In the genomic region with DNA sequence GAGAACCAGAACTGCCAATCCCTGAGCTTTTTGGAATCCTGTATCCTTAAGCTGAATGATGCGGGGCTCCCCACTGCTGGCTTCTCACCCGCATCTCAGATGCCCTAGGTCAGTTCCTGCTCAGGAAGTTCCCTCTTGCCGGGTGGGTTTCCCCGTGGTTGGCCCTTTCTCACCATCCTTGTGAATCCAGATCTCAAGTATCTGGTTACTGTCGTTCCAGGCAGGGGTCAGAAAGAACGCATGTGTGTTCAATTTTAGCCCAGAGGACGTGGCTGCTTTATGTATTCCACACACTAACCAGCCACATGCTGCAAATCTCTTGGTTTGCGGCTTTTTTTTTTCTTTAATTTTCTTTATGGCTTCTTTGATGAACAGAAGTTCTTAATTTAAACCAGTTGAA, we compare ENCODE assay signal across 20 mouse cellular contexts. TPM values are rescaled to one million over a fixed set of nuclear protein-coding genes. Genes with fewer than 3 reads are reported as not detected.
A peak's percentile ranks its signal among the peaks of the same experiment; 100 is the strongest.
DNase-seq lines count a peak whose midpoint lies in the region; ATAC-seq and TF ChIP-seq lines count a peak whose summit lies in the region.
"Had no signal": no experiment of that assay in that cellular context is flagged by ENCODE, and none has a peak within 500 bp of the region (broad histone marks: within the 10 kb centered on the region; RNA-seq: fewer than 3 reads in every experiment).

No protein-coding gene starts in this region.

- 0 out of 2 replicates have a peak, but pooled peaks cover 3% of the 10 kb centered on the region for H3K36me3 ChIP-seq in forebrain, embryonic 12.5 days (replicated peaks)
- 0 out of 2 replicates have a peak, but pooled peaks cover 2% of the 10 kb centered on the region for H3K36me3 ChIP-seq in forebrain, embryonic 16.5 days (ENCODE audit: control insufficient read depth, insufficient read depth)
- H3K36me3 ChIP-seq in CH12.LX (replicated peaks in 1 of 2; ENCODE audit: control insufficient read depth in 1 of 2, insufficient read depth in 1 of 2, low read length in 1 of 2), result no peaks in the 10 kb centered on the region
- H3K36me3 ChIP-seq in embryonic facial prominence, embryonic 14.5 days (ENCODE audit: control insufficient read depth, insufficient read depth, low read length), result no peaks in the 10 kb centered on the region
- H3K36me3 ChIP-seq in limb, embryonic 12.5 days, result no peaks in the 10 kb centered on the region
- no peaks in the 10 kb centered on the region for H3K36me3 ChIP-seq in heart, embryonic 12.5 days
- H3K36me3 ChIP-seq: heart, embryonic 15.5 days; kidney, embryonic 15.5 days had no signal

- dilution Hi-C loops in CH12.LX (cut with MboI; ENCODE audit: extremely low pct_ligation_motif_present, extremely low pct_unique_long_range_greater_than_20kb, low sequenced_read_pairs), result no loop called here

- H3K9me3 ChIP-seq in forebrain, embryonic 12.5 days, result no peaks in the 10 kb centered on the region
- H3K9me3 ChIP-seq in forebrain, embryonic 16.5 days (ENCODE audit: control insufficient read depth, low read length), result no peaks in the 10 kb centered on the region
- H3K9me3 ChIP-seq in CH12.LX (replicated peaks; ENCODE audit: low read length), result no peaks in the 10 kb centered on the region
- H3K9me3 ChIP-seq in embryonic facial prominence, embryonic 14.5 days (ENCODE audit: control insufficient read depth, low read length), result no peaks in the 10 kb centered on the region
- H3K9me3 ChIP-seq in limb, embryonic 12.5 days, result no peaks in the 10 kb centered on the region
- H3K9me3 ChIP-seq in heart, embryonic 12.5 days (replicated peaks), result no peaks in the 10 kb centered on the region
- H3K9me3 ChIP-seq: heart, embryonic 15.5 days; kidney, embryonic 15.5 days had no signal

- in situ Hi-C loops in CH12.LX (cut with MboI; ENCODE audit: low pct_ligation_motif_present, low pct_unique_long_range_greater_than_20kb, low sequenced_read_pairs), result no loop called here

- H3K27me3 ChIP-seq in forebrain, embryonic 12.5 days, result peaks cover 9% of the 10 kb centered on the region
- H3K27me3 ChIP-seq in forebrain, embryonic 16.5 days (replicated peaks; ENCODE audit: control insufficient read depth, insufficient read depth, low read length), result 0 out of 2 replicates have a peak, but pooled peaks cover under 1% of the 10 kb centered on the region
- peaks cover 60% of the 10 kb centered on the region for H3K27me3 ChIP-seq in CH12.LX (replicated peaks)
- H3K27me3 ChIP-seq in embryonic facial prominence, embryonic 14.5 days (replicated peaks; ENCODE audit: control insufficient read depth, insufficient read depth, low read length), result no peaks in the 10 kb centered on the region
- H3K27me3 ChIP-seq in limb, embryonic 12.5 days, result peaks cover 27% of the 10 kb centered on the region
- peaks cover 57% of the 10 kb centered on the region for H3K27me3 ChIP-seq in heart, embryonic 12.5 days (replicated peaks)

- peaks cover 7% of the 10 kb centered on the region for H3K4me1 ChIP-seq in forebrain, embryonic 12.5 days
- peaks cover 7% of the 10 kb centered on the region for H3K4me1 ChIP-seq in forebrain, embryonic 16.5 days (replicated peaks; ENCODE audit: control insufficient read depth, insufficient read depth, low read length)
- H3K4me1 ChIP-seq in CH12.LX (ENCODE audit: control insufficient read depth in 1 of 2, insufficient read depth in 2 of 2), result 0 out of 4 replicates have a peak, but pooled peaks cover 0 to 4% of the 10 kb centered on the region in 2 experiments
- 0 out of 2 replicates have a peak, but pooled peaks cover 9% of the 10 kb centered on the region for H3K4me1 ChIP-seq in embryonic facial prominence, embryonic 14.5 days (ENCODE audit: control insufficient read depth, insufficient read depth, low read length)
- peaks cover 13% of the 10 kb centered on the region for H3K4me1 ChIP-seq in limb, embryonic 12.5 days (replicated peaks)
- H3K4me1 ChIP-seq in heart, embryonic 12.5 days (replicated peaks), result no peaks in the 10 kb centered on the region
- no peaks in the 10 kb centered on the region for H3K4me1 ChIP-seq in lung, adult 2 months (ENCODE audit: control insufficient read depth, insufficient read depth, low read length)
- H3K4me1 ChIP-seq: heart, embryonic 15.5 days; kidney, embryonic 15.5 days had no signal

- no peak for TF ChIP-seq EP300 in CH12.LX (IDR thresholded peaks at IDR 0.05; ENCODE audit: low read length)

- TF ChIP-seq CTCF in CH12.LX (conservative IDR thresholded peaks at IDR 0.05 in 1 of 2, IDR thresholded peaks at IDR 0.05 in 1 of 2; ENCODE audit: low read depth in 2 of 2, low read length in 2 of 2), result no peak
- no peak for TF ChIP-seq CTCF in lung, adult 2 months (IDR thresholded peaks at IDR 0.05; ENCODE audit: insufficient read depth, low read length)

- no peak for TF ChIP-seq POLR2A in CH12.LX (IDR thresholded peaks at IDR 0.05; ENCODE audit: low read depth, low read length)
- TF ChIP-seq POLR2A in lung, adult 2 months (IDR thresholded peaks at IDR 0.05; ENCODE audit: borderline replicate concordance, extremely low read depth, low read depth, low read length), result no peak

- no peaks in the 10 kb centered on the region for H3K79me2 ChIP-seq in CH12.LX (replicated peaks; ENCODE audit: control insufficient read depth, extremely low read depth, insufficient read depth, poor library complexity, severe bottlenecking)

- WGBS in forebrain, embryonic 12.5 days, result 28% methylated on average over 8 of the region's 8 CpGs
- WGBS in forebrain, embryonic 16.5 days, result 27% methylated on average over 8 of the region's 8 CpGs
- WGBS in embryonic facial prominence, embryonic 14.5 days, result 9% methylated on average over 8 of the region's 8 CpGs
- whole genome bisulfite sequencing in limb, embryonic 12.5 days, result 3% methylated on average over 8 of the region's 8 CpGs
- 21% methylated on average over 8 of the region's 8 CpGs for WGBS in heart, embryonic 12.5 days
- WGBS in lung, adult 2 months, result 21% methylated on average over 8 of the region's 8 CpGs

- no peak overlapping the region for H3K4me2 ChIP-seq in forebrain, embryonic 12.5 days
- H3K4me2 ChIP-seq in forebrain, embryonic 16.5 days (ENCODE audit: low read length), result no peak overlapping the region
- H3K4me2 ChIP-seq in CH12.LX (ENCODE audit: insufficient read depth, low read depth, poor library complexity, severe bottlenecking), result 0 out of 2 replicates have a peak overlapping the region, but pooled peaks have one; percentile 14
- peak overlapping the region; percentile 21 for H3K4me2 ChIP-seq in embryonic facial prominence, embryonic 14.5 days (ENCODE audit: low read depth, low read length)
- H3K4me2 ChIP-seq in limb, embryonic 12.5 days, result peak overlapping the region; percentile 22; the same call in 1 of the 2 replicates
- no peak overlapping the region for H3K4me2 ChIP-seq in heart, embryonic 12.5 days
- H3K4me2 ChIP-seq: heart, embryonic 15.5 days; kidney, embryonic 15.5 days had no signal

- TF ChIP-seq RAD21 in CH12.LX (IDR thresholded peaks at IDR 0.05; ENCODE audit: low read depth, low read length), result no peak

- H3K9ac ChIP-seq in forebrain, embryonic 12.5 days, result 0 out of 2 replicates have a peak overlapping the region, but pooled peaks have one; percentile 18
- H3K9ac ChIP-seq in forebrain, embryonic 16.5 days (replicated peaks; ENCODE audit: low read depth, low read length), result no peak overlapping the region
- H3K9ac ChIP-seq in CH12.LX (ENCODE audit: insufficient read depth, low read depth), result no peak overlapping the region
- 0 out of 2 replicates have a peak overlapping the region, but pooled peaks have one; percentile 9 for H3K9ac ChIP-seq in embryonic facial prominence, embryonic 14.5 days (ENCODE audit: low read depth, low read length)
- no peak overlapping the region for H3K9ac ChIP-seq in limb, embryonic 12.5 days (replicated peaks)
- H3K9ac ChIP-seq in heart, embryonic 12.5 days, result no peak overlapping the region
- H3K9ac ChIP-seq: heart, embryonic 15.5 days; kidney, embryonic 15.5 days; liver, postnatal 0 days had no signal

- no peak overlapping the region for H3K4me3 ChIP-seq in forebrain, embryonic 12.5 days (replicated peaks)
- H3K4me3 ChIP-seq in forebrain, embryonic 16.5 days (replicated peaks; ENCODE audit: low read length), result no peak overlapping the region
- H3K4me3 ChIP-seq in CH12.LX (replicated peaks in 1 of 3; ENCODE audit: low read depth in 2 of 3, low read length in 2 of 3, poor library complexity in 1 of 3), result no peak overlapping the region
- H3K4me3 ChIP-seq in embryonic facial prominence, embryonic 14.5 days (ENCODE audit: low read depth, low read length), result no peak overlapping the region
- H3K4me3 ChIP-seq in limb, embryonic 12.5 days (replicated peaks), result no peak overlapping the region
- H3K4me3 ChIP-seq in heart, embryonic 12.5 days, result no peak overlapping the region
- no peak overlapping the region for H3K4me3 ChIP-seq in lung, adult 2 months (replicated peaks; ENCODE audit: extremely low read depth, low read depth, low read length)
- H3K4me3 ChIP-seq: erythroblast, embryonic 14.5 days; heart, embryonic 15.5 days; kidney, embryonic 15.5 days had no signal

- H3K27ac ChIP-seq in forebrain, embryonic 12.5 days, result no peak overlapping the region
- no peak overlapping the region for H3K27ac ChIP-seq in forebrain, embryonic 16.5 days (ENCODE audit: low read length)
- no peak overlapping the region for H3K27ac ChIP-seq in CH12.LX (ENCODE audit: insufficient read depth, low read depth)
- H3K27ac ChIP-seq in embryonic facial prominence, embryonic 14.5 days (replicated peaks; ENCODE audit: low read depth, low read length), result peak overlapping the region; percentile 65; the same call in 1 of the 2 replicates
- peak overlapping the region; percentile 46; the same call in 1 of the 2 replicates for H3K27ac ChIP-seq in limb, embryonic 12.5 days
- no peak overlapping the region for H3K27ac ChIP-seq in heart, embryonic 12.5 days (ENCODE audit: poor library complexity, severe bottlenecking)
- H3K27ac ChIP-seq: heart, embryonic 15.5 days; kidney, embryonic 15.5 days; stomach, postnatal 0 days had no signal

- ATAC-seq in forebrain, embryonic 12.5 days (ENCODE audit: low FRiP score), result no peak
- no peak for ATAC-seq in forebrain, embryonic 16.5 days
- ATAC-seq in embryonic facial prominence, embryonic 14.5 days (ENCODE audit: low read depth), result no peak
- no peak for ATAC-seq in limb, embryonic 12.5 days (ENCODE audit: insufficient number of reproducible peaks, insufficient read depth, low FRiP score, low TSS enrichment, low read depth)
- no peak for ATAC-seq in heart, embryonic 12.5 days (ENCODE audit: insufficient number of reproducible peaks, low FRiP score)
- ATAC-seq: liver, postnatal 0 days had no signal

- no peak for DNase-seq in CH12.LX (ENCODE audit: extremely low read depth)
- DNase-seq in embryonic facial prominence, embryonic 14.5 days (ENCODE audit: low spot score), result peak; percentile 57
- no peak for DNase-seq in lung, adult 2 months
- no peak for DNase-seq in kidney, adult 18-20 months
- DNase-seq: cerebellum, postnatal 25 days; heart, adult 11 months; layer of hippocampus, postnatal 36 days; liver, postnatal 0 days; lung, postnatal 36 days; thymus, postnatal 14 days had no signal

RNA-seq across cellular contexts. Expression of gene 1110017D15Rik, which starts 3.4 kb away (rescaled TPM):
- polyA plus RNA-seq in forebrain, embryonic 12.5 days (2016; fragmentation: Nextera tagmentation; extraction: Ambion mirVana), result 7.2 and 10.5 TPM in 2 replicates
- polyA plus RNA-seq in forebrain, embryonic 16.5 days (2015; fragmentation: Nextera tagmentation; extraction: Ambion mirVana), result 8.8 and 11.1 TPM in 2 replicates
- total RNA-seq in CH12.LX (2012; rRNA removed), result not detected in 2 replicates
- not detected in 2 replicates for total RNA-seq in CH12.LX (2014; rRNA removed)
- not detected in 2 replicates for polyA plus RNA-seq in CH12.LX (2012; ENCODE audit: insufficient read length, low read depth)
- 6.0 and 16.3 TPM in 2 replicates for polyA plus RNA-seq in embryonic facial prominence, embryonic 14.5 days (2014; fragmentation: Nextera tagmentation; extraction: Ambion mirVana)
- polyA plus RNA-seq in limb, embryonic 12.5 days (2016; fragmentation: Nextera tagmentation; extraction: Ambion mirVana), result 1.5 TPM in 2 replicates
- not detected in 2 replicates for polyA plus RNA-seq in heart, embryonic 12.5 days (2016; fragmentation: Nextera tagmentation; extraction: Ambion mirVana)
- 40.8 and 50.3 TPM in 2 replicates for polyA plus RNA-seq in lung, adult 2 months (2012; rRNA removed)
- total RNA-seq: gastrocnemius, adult 18-20 months had no signal
- polyA plus RNA-seq: erythroblast, embryonic 14.5 days; kidney, embryonic 15.5 days; liver, postnatal 0 days had no signal

RNA-seq across cellular contexts. Expression of gene AI464131, which starts 10.8 kb away (rescaled TPM):
- polyA plus RNA-seq in forebrain, embryonic 12.5 days (2016; fragmentation: Nextera tagmentation; extraction: Ambion mirVana), result 6.3 and 7.8 TPM in 2 replicates
- 2.8 and 3.4 TPM in 2 replicates for polyA plus RNA-seq in forebrain, embryonic 16.5 days (2015; fragmentation: Nextera tagmentation; extraction: Ambion mirVana)
- total RNA-seq in CH12.LX (2012; rRNA removed) (0.04 TPM in 2 replicates), CH12.LX (2014; rRNA removed) (not detected in 2 replicates)
- polyA plus RNA-seq in CH12.LX (2012; ENCODE audit: insufficient read length, low read depth), result 0.10 TPM in 1 of 2 replicates, not detected in the other
- 12.5 and 13.7 TPM in 2 replicates for polyA plus RNA-seq in embryonic facial prominence, embryonic 14.5 days (2014; fragmentation: Nextera tagmentation; extraction: Ambion mirVana)
- polyA plus RNA-seq in limb, embryonic 12.5 days (2016; fragmentation: Nextera tagmentation; extraction: Ambion mirVana), result 2.3 and 3.1 TPM in 2 replicates
- polyA plus RNA-seq in heart, embryonic 12.5 days (2016; fragmentation: Nextera tagmentation; extraction: Ambion mirVana), result 2.6 and 2.9 TPM in 2 replicates
- polyA plus RNA-seq in lung, adult 2 months (2012; rRNA removed), result 14.0 and 14.1 TPM in 2 replicates
- total RNA-seq: monocyte, adult 5-6 weeks had no signal
- polyA plus RNA-seq: erythroblast, embryonic 14.5 days had no signal

RNA-seq across cellular contexts. Expression of gene Nudt2, which starts 48.8 kb away (rescaled TPM):
- polyA plus RNA-seq in forebrain, embryonic 12.5 days (2016; fragmentation: Nextera tagmentation; extraction: Ambion mirVana), result 64.0 and 68.2 TPM in 2 replicates
- 68.2 and 71.7 TPM in 2 replicates for polyA plus RNA-seq in forebrain, embryonic 16.5 days (2015; fragmentation: Nextera tagmentation; extraction: Ambion mirVana)
- 26.5 and 27.9 TPM in 2 replicates for total RNA-seq in CH12.LX (2012; rRNA removed)
- 40.2 and 47.1 TPM in 2 replicates for total RNA-seq in CH12.LX (2014; rRNA removed)
- 21.7 and 23.2 TPM in 2 replicates for polyA plus RNA-seq in CH12.LX (2012; ENCODE audit: insufficient read length, low read depth)
- polyA plus RNA-seq in embryonic facial prominence, embryonic 14.5 days (2014; fragmentation: Nextera tagmentation; extraction: Ambion mirVana), result 49.0 and 50.7 TPM in 2 replicates
- 49.9 and 50.1 TPM in 2 replicates for polyA plus RNA-seq in limb, embryonic 12.5 days (2016; fragmentation: Nextera tagmentation; extraction: Ambion mirVana)
- 39.9 and 40.5 TPM in 2 replicates for polyA plus RNA-seq in heart, embryonic 12.5 days (2016; fragmentation: Nextera tagmentation; extraction: Ambion mirVana)
- polyA plus RNA-seq in lung, adult 2 months (2012; rRNA removed), result 7.2 and 11.7 TPM in 2 replicates

RNA-seq across cellular contexts. Expression of gene Kif24, which starts 49.0 kb away (rescaled TPM):
- polyA plus RNA-seq in forebrain, embryonic 12.5 days (2016; fragmentation: Nextera tagmentation; extraction: Ambion mirVana), result 14.3 and 17.9 TPM in 2 replicates
- 3.7 and 4.9 TPM in 2 replicates for polyA plus RNA-seq in forebrain, embryonic 16.5 days (2015; fragmentation: Nextera tagmentation; extraction: Ambion mirVana)
- total RNA-seq in CH12.LX (2012; rRNA removed) (8.6 and 9.1 TPM in 2 replicates), CH12.LX (2014; rRNA removed) (5.5 and 6.4 TPM in 2 replicates)
- polyA plus RNA-seq in CH12.LX (2012; ENCODE audit: insufficient read length, low read depth), result 7.9 and 8.4 TPM in 2 replicates
- polyA plus RNA-seq in embryonic facial prominence, embryonic 14.5 days (2014; fragmentation: Nextera tagmentation; extraction: Ambion mirVana), result 5.7 and 6.3 TPM in 2 replicates
- polyA plus RNA-seq in limb, embryonic 12.5 days (2016; fragmentation: Nextera tagmentation; extraction: Ambion mirVana), result 11.6 and 11.7 TPM in 2 replicates
- polyA plus RNA-seq in heart, embryonic 12.5 days (2016; fragmentation: Nextera tagmentation; extraction: Ambion mirVana), result 6.1 and 6.8 TPM in 2 replicates
- 0.95 and 1.2 TPM in 2 replicates for polyA plus RNA-seq in lung, adult 2 months (2012; rRNA removed)

RNA-seq across cellular contexts. Expression of gene Fam219a, which starts 55.6 kb away (rescaled TPM):
- 9.3 and 10.1 TPM in 2 replicates for polyA plus RNA-seq in forebrain, embryonic 12.5 days (2016; fragmentation: Nextera tagmentation; extraction: Ambion mirVana)
- 13.7 and 14.2 TPM in 2 replicates for polyA plus RNA-seq in forebrain, embryonic 16.5 days (2015; fragmentation: Nextera tagmentation; extraction: Ambion mirVana)
- 1.2 and 1.6 TPM in 2 replicates for total RNA-seq in CH12.LX (2012; rRNA removed)
- total RNA-seq in CH12.LX (2014; rRNA removed), result 0.11 and 0.20 TPM in 2 replicates
- 1.5 and 1.8 TPM in 2 replicates for polyA plus RNA-seq in CH12.LX (2012; ENCODE audit: insufficient read length, low read depth)
- 4.0 and 4.1 TPM in 2 replicates for polyA plus RNA-seq in embryonic facial prominence, embryonic 14.5 days (2014; fragmentation: Nextera tagmentation; extraction: Ambion mirVana)
- polyA plus RNA-seq in limb, embryonic 12.5 days (2016; fragmentation: Nextera tagmentation; extraction: Ambion mirVana), result 2.0 and 2.4 TPM in 2 replicates
- polyA plus RNA-seq in heart, embryonic 12.5 days (2016; fragmentation: Nextera tagmentation; extraction: Ambion mirVana), result 2.2 and 2.6 TPM in 2 replicates
- polyA plus RNA-seq in lung, adult 2 months (2012; rRNA removed), result 63.5 and 94.2 TPM in 2 replicates

Comparison
In these comparisons a context has a peak if more than half of its experiments do, and no peak if none do; other contexts are left out.
1. H3K9ac ChIP-seq: peak in forebrain, embryonic 12.5 days (single experiment) and embryonic facial prominence, embryonic 14.5 days (single experiment); none in forebrain, embryonic 16.5 days (single experiment), CH12.LX (single experiment), limb, embryonic 12.5 days (single experiment) and heart, embryonic 12.5 days (single experiment).
2. H3K27ac ChIP-seq: peak in embryonic facial prominence, embryonic 14.5 days (single experiment) and limb, embryonic 12.5 days (single experiment); none in forebrain, embryonic 12.5 days (single experiment), forebrain, embryonic 16.5 days (single experiment), CH12.LX (single experiment) and heart, embryonic 12.5 days (single experiment).
3. H3K4me2 ChIP-seq: peak in CH12.LX (single experiment), embryonic facial prominence, embryonic 14.5 days (single experiment) and limb, embryonic 12.5 days (single experiment); none in forebrain, embryonic 12.5 days (single experiment), forebrain, embryonic 16.5 days (single experiment) and heart, embryonic 12.5 days (single experiment).